Mouse (Mus musculus) G1E (cell line): ENCODE measurements around the gene Dusp8.

ENCODE experiments used
- CTCF ChIP-seq: IDR thresholded peaks from 2 replicates; pipeline ENCODE4 v1.5.1; 2012; ENCODE audit warnings: low read depth, low read length, inconsistent platforms, mixed read lengths
- GATA1 ChIP-seq: IDR thresholded peaks from 2 replicates; pipeline ENCODE4 v1.6.1; 2012; ENCODE audit warnings: borderline replicate concordance, low read length, inconsistent platforms, mixed read lengths
- TAL1 ChIP-seq: conservative IDR thresholded peaks from 2 replicates; pipeline ENCODE4 v1.6.1; 2012; ENCODE audit warnings: low read depth, low read length, inconsistent platforms, mixed read lengths

DNA sequence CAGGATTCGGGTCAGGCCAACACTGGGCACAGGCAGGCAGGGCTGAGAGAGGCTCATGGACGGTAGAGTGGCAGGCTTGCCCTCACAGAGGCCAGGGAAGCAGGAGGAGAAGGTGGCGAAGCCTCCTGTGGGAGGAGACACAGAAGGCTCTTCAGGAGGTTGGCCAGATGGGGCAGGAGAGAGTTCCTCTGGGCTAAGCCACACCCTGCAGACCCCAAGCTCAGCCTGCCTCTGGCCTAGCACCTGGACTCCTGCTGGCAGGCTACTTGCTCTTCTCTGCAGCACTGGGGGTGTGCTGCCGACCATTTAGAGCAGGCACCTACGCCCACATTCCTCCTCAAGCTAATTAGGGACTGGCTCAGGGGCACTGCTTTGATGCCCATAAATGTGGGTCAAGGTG, 11.2 kb downstream of the Dusp8 start:
- TF ChIP-seq CTCF (no peak), TAL1 (no peak), GATA1 (no peak)
